Mouse (Mus musculus): ENCODE results near the gene Tsku. TPM values are rescaled to one million over a fixed set of nuclear protein-coding genes. Genes with fewer than 3 reads are reported as not detected.

Tsku gene
- polyA plus RNA-seq, 1 experiment from 2014 or later, result 15.9 TPM

GRCm38 (mm10) chr7:98390486-98390885, 29.4 kb upstream of the Tsku start:
- ATAC-seq (ENCODE audit: insufficient read depth), result no peak
- Histone ChIP-seq H3K4me2 (no peak overlapping the region), H3K36me3 (ENCODE audit: insufficient read depth) (no peaks in the 10 kb centered on the region), H3K9ac (no peak overlapping the region), H3K27me3 (ENCODE audit: insufficient read depth, low read length) (no peaks in the 10 kb centered on the region), H3K4me3 (ENCODE audit: low read depth, low read length) (no peak overlapping the region), H3K4me1 (ENCODE audit: insufficient read depth) (0 out of 2 replicates have a peak, but pooled peaks cover 4% of the 10 kb centered on the region), H3K27ac (ENCODE audit: low read depth) (no peak overlapping the region), H3K9me3 (ENCODE audit: low read depth, low read length) (no peaks in the 10 kb centered on the region)
- no peak for TF ChIP-seq CTCF (IDR thresholded peaks at IDR 0.05; ENCODE audit: low read depth)
- DNase-seq, result no peak
- 65% methylated on average over 2 of the region's 2 CpGs for WGBS

- H3K4me3 ChIP-seq (ENCODE audit: low read depth, low read length), result no peak overlapping the region
- WGBS, result 72% methylated on average over 9 of the region's 9 CpGs
- no peak for DNase-seq
These were observed 28.5 kb upstream of the Tsku start for GRCm38 (mm10) chr7:98389656-98390055.

GRCm38 (mm10) chr7:98388881-98389501, 27.9 kb upstream of the Tsku start:
- Histone ChIP-seq H3K4me1 (ENCODE audit: insufficient read depth) (peaks cover 7% of the 10 kb centered on the region; the same call in 1 of the 2 replicates), H3K36me3 (ENCODE audit: insufficient read depth) (no peaks in the 10 kb centered on the region), H3K27me3 (ENCODE audit: insufficient read depth, low read length) (no peaks in the 10 kb centered on the region), H3K4me2 (no peak overlapping the region), H3K4me3 (ENCODE audit: low read depth, low read length) (no peak overlapping the region), H3K9me3 (ENCODE audit: low read depth, low read length) (no peaks in the 10 kb centered on the region), H3K27ac (ENCODE audit: low read depth) (no peak overlapping the region), H3K9ac (no peak overlapping the region)
- DNase-seq, result peak; percentile 22
- 64% methylated on average over 12 of the region's 12 CpGs for WGBS
- ATAC-seq (ENCODE audit: insufficient read depth), result no peak
- no peak for TF ChIP-seq CTCF (IDR thresholded peaks at IDR 0.05; ENCODE audit: low read depth)

More at GRCm38 (mm10) chr7:98389656-98390055, 28.5 kb upstream of the Tsku start:
- Histone ChIP-seq H3K36me3 (ENCODE audit: insufficient read depth) (no peaks in the 10 kb centered on the region), H3K9me3 (ENCODE audit: low read depth, low read length) (no peaks in the 10 kb centered on the region), H3K4me1 (ENCODE audit: insufficient read depth) (0 out of 2 replicates have a peak, but pooled peaks cover 4% of the 10 kb centered on the region), H3K27ac (ENCODE audit: low read depth) (no peak overlapping the region), H3K4me2 (no peak overlapping the region), H3K9ac (no peak overlapping the region), H3K27me3 (ENCODE audit: insufficient read depth, low read length) (no peaks in the 10 kb centered on the region)
- no peak for TF ChIP-seq CTCF (IDR thresholded peaks at IDR 0.05; ENCODE audit: low read depth)
- no peak for ATAC-seq (ENCODE audit: insufficient read depth)

- peaks cover 10% of the 10 kb centered on the region; the same call in 1 of the 2 replicates for H3K4me1 ChIP-seq (ENCODE audit: insufficient read depth)
- no peaks in the 10 kb centered on the region for H3K27me3 ChIP-seq (ENCODE audit: insufficient read depth, low read length)
- no peak overlapping the region for H3K9ac ChIP-seq
- no peaks in the 10 kb centered on the region for H3K9me3 ChIP-seq (ENCODE audit: low read depth, low read length)
- no peak overlapping the region for H3K4me3 ChIP-seq (ENCODE audit: low read depth, low read length)
- no peak overlapping the region for H3K27ac ChIP-seq (ENCODE audit: low read depth)
- no peak overlapping the region for H3K4me2 ChIP-seq
- no peak for DNase-seq
- no peaks in the 10 kb centered on the region for H3K36me3 ChIP-seq (ENCODE audit: insufficient read depth)
- TF ChIP-seq CTCF (IDR thresholded peaks at IDR 0.05; ENCODE audit: low read depth), result no peak
- WGBS, result 67% methylated on average over 7 of the region's 7 CpGs
- ATAC-seq (ENCODE audit: insufficient read depth), result no peak
These were observed 26.1 kb upstream of the Tsku start for GRCm38 (mm10) chr7:98387201-98387600.

- Histone ChIP-seq H3K27me3 (ENCODE audit: insufficient read depth, low read length) (no peaks in the 10 kb centered on the region), H3K4me2 (no peak overlapping the region), H3K9me3 (ENCODE audit: low read depth, low read length) (no peaks in the 10 kb centered on the region), H3K9ac (no peak overlapping the region), H3K36me3 (ENCODE audit: insufficient read depth) (no peaks in the 10 kb centered on the region), H3K27ac (ENCODE audit: low read depth) (no peak overlapping the region), H3K4me3 (ENCODE audit: low read depth, low read length) (no peak overlapping the region), H3K4me1 (ENCODE audit: insufficient read depth) (peaks cover 5% of the 10 kb centered on the region; the same call in 1 of the 2 replicates)
- no peak for DNase-seq
- WGBS, result 46% methylated on average over 1 of the region's 1 CpGs
- no peak for TF ChIP-seq CTCF (IDR thresholded peaks at IDR 0.05; ENCODE audit: low read depth)
- ATAC-seq (ENCODE audit: insufficient read depth), result no peak
These were observed 24.0 kb upstream of the Tsku start for GRCm38 (mm10) chr7:98385168-98385567.

GRCm38 (mm10) chr7:98383337-98383736, 22.2 kb upstream of the Tsku start:
- no peak for ATAC-seq (ENCODE audit: insufficient read depth)
- no peak overlapping the region for H3K27ac ChIP-seq (ENCODE audit: low read depth)
- no peak overlapping the region for H3K4me2 ChIP-seq
- peaks cover 5% of the 10 kb centered on the region; the same call in 1 of the 2 replicates for H3K4me1 ChIP-seq (ENCODE audit: insufficient read depth)
- H3K9me3 ChIP-seq (ENCODE audit: low read depth, low read length), result no peaks in the 10 kb centered on the region
- no peaks in the 10 kb centered on the region for H3K36me3 ChIP-seq (ENCODE audit: insufficient read depth)
- H3K27me3 ChIP-seq (ENCODE audit: insufficient read depth, low read length), result no peaks in the 10 kb centered on the region
- TF ChIP-seq CTCF (IDR thresholded peaks at IDR 0.05; ENCODE audit: low read depth), result no peak
- peak; percentile 32 for DNase-seq
- H3K9ac ChIP-seq, result no peak overlapping the region
- WGBS, result 40% methylated on average over 4 of the region's 4 CpGs
- H3K4me3 ChIP-seq (ENCODE audit: low read depth, low read length), result no peak overlapping the region

- Histone ChIP-seq H3K9ac (no peak overlapping the region), H3K27me3 (ENCODE audit: insufficient read depth, low read length) (no peaks in the 10 kb centered on the region), H3K36me3 (ENCODE audit: insufficient read depth) (no peaks in the 10 kb centered on the region), H3K4me2 (no peak overlapping the region), H3K27ac (ENCODE audit: low read depth) (no peak overlapping the region), H3K4me1 (ENCODE audit: insufficient read depth) (peaks cover 5% of the 10 kb centered on the region; the same call in 1 of the 2 replicates), H3K4me3 (ENCODE audit: low read depth, low read length) (no peak overlapping the region), H3K9me3 (ENCODE audit: low read depth, low read length) (no peaks in the 10 kb centered on the region)
- TF ChIP-seq CTCF (IDR thresholded peaks at IDR 0.05; ENCODE audit: low read depth), result no peak
- 66% methylated on average over 6 of the region's 6 CpGs for WGBS
- DNase-seq (no peak), ATAC-seq (ENCODE audit: insufficient read depth) (no peak)
These were observed 21.7 kb upstream of the Tsku start for GRCm38 (mm10) chr7:98382784-98383183.

All from lung, embryonic 14.5 days (tissue).